Mouse (Mus musculus) MEL (cell line): ENCODE results near the gene Eif1. TPM values are rescaled to one million over a fixed set of nuclear protein-coding genes. Genes with fewer than 3 reads are reported as not detected.
A peak's percentile ranks its signal among the peaks of the same experiment; 100 is the strongest.

Source experiments
- DNase-seq: peaks from one replicate; pipeline ENCODE4 v3.0.0; 2011; ENCODE audit warnings: low read depth, low spot score
- H3K27ac ChIP-seq: 2 replicates; pipeline ENCODE4 v1.5.1; 2012; ENCODE audit warnings: low read depth, mild to moderate bottlenecking, control low read depth, low read length, moderate library complexity; ENCODE audit not compliant: control insufficient read depth
- H3K27me3 ChIP-seq, 2 experiments: fragments of 150-350 bp in 1 of 2; sonication (generic) in 1 of 2; 2 replicates each; pipeline ENCODE4 v1.6.1; 2012; ENCODE audit warnings: low read length in 2 of 2, mild to moderate bottlenecking in 2 of 2, improper control_type of control experiment in 1 of 2, moderate library complexity in 1 of 2; ENCODE audit not compliant: insufficient read depth in 2 of 2, control insufficient read depth in 1 of 2
- H3K36me3 ChIP-seq, 2 experiments: 2 replicates each; pipeline ENCODE4 v1.6.1; 2012 to 2014; ENCODE audit warnings: low read length in 2 of 2, improper control_type of control experiment in 1 of 2, inconsistent platforms in 1 of 2, mild to moderate bottlenecking in 1 of 2; ENCODE audit not compliant: insufficient read depth in 2 of 2, control insufficient read depth in 1 of 2
- H3K4me1 ChIP-seq, 2 experiments: fragments of 150-350 bp in 1 of 2; sonication (generic) in 1 of 2; 2 replicates each; pipeline ENCODE4 v1.6.1; 2012; ENCODE audit warnings: low read length in 2 of 2, improper control_type of control experiment in 1 of 2, mild to moderate bottlenecking in 1 of 2; ENCODE audit not compliant: insufficient read depth in 2 of 2, control insufficient read depth in 1 of 2
- H3K4me3 ChIP-seq, 2 experiments: fragments of 150-350 bp in 1 of 2; sonication (generic) in 1 of 2; 2 replicates each; pipeline ENCODE4 v1.5.1; 2012; ENCODE audit warnings: low read depth in 2 of 2, low read length in 2 of 2, mild to moderate bottlenecking in 2 of 2, moderate library complexity in 2 of 2, control low read depth in 1 of 2, improper control_type of control experiment in 1 of 2; ENCODE audit not compliant: control insufficient read depth in 1 of 2, insufficient read depth in 1 of 2
- H3K79me2 ChIP-seq: 2 replicates; pipeline ENCODE4 v1.6.1; 2012; ENCODE audit warnings: mild to moderate bottlenecking, low read length, moderate library complexity; ENCODE audit not compliant: control insufficient read depth, poor library complexity, insufficient read depth
- H3K9ac ChIP-seq: 2 replicates; pipeline ENCODE4 v1.6.1; 2012; ENCODE audit warnings: low read depth, mild to moderate bottlenecking, control low read depth, low read length, moderate library complexity; ENCODE audit not compliant: control insufficient read depth, poor library complexity, severe bottlenecking
- H3K9me3 ChIP-seq: fragments of 150-350 bp; sonication (generic); replicated peaks from 2 replicates; pipeline ENCODE4 v1.6.1; 2012; ENCODE audit warnings: mild to moderate bottlenecking, low read length, improper control_type of control experiment, moderate library complexity; ENCODE audit not compliant: insufficient read depth
- BHLHE40 ChIP-seq: IDR thresholded peaks from 2 replicates; pipeline ENCODE4 v1.6.1; 2012; ENCODE audit warnings: low read depth, mild to moderate bottlenecking, inconsistent platforms, low read length, improper control_type of control experiment, borderline replicate concordance
- E2F4 ChIP-seq: IDR thresholded peaks from 2 replicates; pipeline ENCODE4 v1.6.1; 2011; ENCODE audit warnings: low read depth, low read length, improper control_type of control experiment, borderline replicate concordance
- ELF1 ChIP-seq: IDR thresholded peaks from 2 replicates; pipeline ENCODE4 v1.6.1; 2014; ENCODE audit warnings: low read depth, mild to moderate bottlenecking, inconsistent platforms, low read length, improper control_type of control experiment, moderate library complexity
- EP300 ChIP-seq, 2 experiments: IDR thresholded peaks; 2 replicates each; pipeline ENCODE4 v1.6.1; 2011; ENCODE audit warnings: improper control_type of control experiment in 2 of 2, low read length in 2 of 2, low read depth in 1 of 2, mild to moderate bottlenecking in 1 of 2
- ETS1 ChIP-seq: IDR thresholded peaks from 2 replicates; pipeline ENCODE4 v1.6.1; 2012; ENCODE audit warnings: low read depth, mild to moderate bottlenecking, inconsistent platforms, low read length, improper control_type of control experiment, moderate library complexity
- GABPA ChIP-seq: IDR thresholded peaks from 2 replicates; pipeline ENCODE4 v1.6.1; 2012; ENCODE audit warnings: low read depth, mild to moderate bottlenecking, inconsistent platforms, low read length, improper control_type of control experiment, moderate library complexity
- GATA1 ChIP-seq: IDR thresholded peaks from 2 replicates; pipeline ENCODE4 v1.6.1; 2011; ENCODE audit warnings: low read depth, low read length, improper control_type of control experiment
- HCFC1 ChIP-seq: IDR thresholded peaks from 2 replicates; pipeline ENCODE4 v1.6.1; 2012; ENCODE audit warnings: low read depth, mild to moderate bottlenecking, inconsistent platforms, low read length, improper control_type of control experiment, moderate library complexity
- JUND ChIP-seq: IDR thresholded peaks from 2 replicates; pipeline ENCODE4 v1.6.1; 2011; ENCODE audit warnings: low read depth, mild to moderate bottlenecking, improper control_type of control experiment, low read length
- KAT2A ChIP-seq: conservative IDR thresholded peaks from 2 replicates; pipeline ENCODE4 v1.6.1; 2012; ENCODE audit warnings: low read depth, low read length, improper control_type of control experiment, inconsistent platforms
- MAFK ChIP-seq: IDR thresholded peaks from 2 replicates; pipeline ENCODE4 v1.6.1; 2011; ENCODE audit warnings: low read depth, mild to moderate bottlenecking, low read length, improper control_type of control experiment, borderline replicate concordance
- MAZ ChIP-seq: IDR thresholded peaks from 2 replicates; pipeline ENCODE4 v1.6.1; 2012; ENCODE audit warnings: low read depth, mild to moderate bottlenecking, inconsistent platforms, low read length, improper control_type of control experiment
- MEF2A ChIP-seq: IDR thresholded peaks from 2 replicates; pipeline ENCODE4 v1.6.1; 2014; ENCODE audit warnings: low read depth, mild to moderate bottlenecking, inconsistent platforms, low read length, improper control_type of control experiment; ENCODE audit not compliant: poor library complexity, insufficient replicate concordance, severe bottlenecking; ENCODE audit errors: extremely low read depth
- MXI1 ChIP-seq: IDR thresholded peaks from 2 replicates; pipeline ENCODE4 v1.6.1; 2011; ENCODE audit warnings: mild to moderate bottlenecking, low read depth, low read length, improper control_type of control experiment
- MYB ChIP-seq: IDR thresholded peaks from 2 replicates; pipeline ENCODE4 v1.6.1; 2011; ENCODE audit warnings: mild to moderate bottlenecking, low read depth, low read length, improper control_type of control experiment
- MYC ChIP-seq: IDR thresholded peaks from 2 replicates; pipeline ENCODE4 v1.6.1; 2011; ENCODE audit warnings: low read depth, mild to moderate bottlenecking, low read length, improper control_type of control experiment, moderate library complexity
- NELFE ChIP-seq: IDR thresholded peaks from 2 replicates; pipeline ENCODE4 v1.6.1; 2011; ENCODE audit warnings: low read depth, low read length, improper control_type of control experiment
- NRF1 ChIP-seq: IDR thresholded peaks from 2 replicates; pipeline ENCODE4 v1.6.1; 2014; ENCODE audit warnings: low read depth, mild to moderate bottlenecking, inconsistent platforms, low read length, improper control_type of control experiment, moderate library complexity; ENCODE audit not compliant: poor library complexity, insufficient read depth, severe bottlenecking
- POLR2A ChIP-seq, 2 experiments: IDR thresholded peaks; 2 replicates each; pipeline ENCODE4 v1.6.1; 2011 to 2012; ENCODE audit warnings: low read length in 2 of 2, mild to moderate bottlenecking in 2 of 2, control low read depth in 1 of 2, improper control_type of control experiment in 1 of 2, low read depth in 1 of 2, moderate library complexity in 1 of 2; ENCODE audit not compliant: control insufficient read depth in 1 of 2, insufficient read depth in 1 of 2, poor library complexity in 1 of 2
- POLR2AphosphoS2 ChIP-seq: IDR thresholded peaks from 2 replicates; pipeline ENCODE4 v1.6.1; 2011; ENCODE audit warnings: low read length, improper control_type of control experiment
- RAD21 ChIP-seq: IDR thresholded peaks from 2 replicates; pipeline ENCODE4 v1.6.1; 2011; ENCODE audit warnings: mild to moderate bottlenecking, low read depth, low read length, improper control_type of control experiment
- RCOR1 ChIP-seq: IDR thresholded peaks from 2 replicates; pipeline ENCODE4 v1.6.1; 2012; ENCODE audit warnings: low read depth, mild to moderate bottlenecking, inconsistent platforms, low read length, improper control_type of control experiment
- SIN3A ChIP-seq: IDR thresholded peaks from 2 replicates; pipeline ENCODE4 v1.6.1; 2012; ENCODE audit warnings: low read length, improper control_type of control experiment, inconsistent platforms
- SMC3 ChIP-seq: IDR thresholded peaks from 2 replicates; pipeline ENCODE4 v1.6.1; 2011; ENCODE audit warnings: low read depth, low read length, improper control_type of control experiment
- TAL1 ChIP-seq: IDR thresholded peaks from 2 replicates; pipeline ENCODE4 v1.6.1; 2012; ENCODE audit warnings: mild to moderate bottlenecking, inconsistent platforms, low read length, moderate library complexity, mixed read lengths
- TCF12 ChIP-seq: IDR thresholded peaks from 2 replicates; pipeline ENCODE4 v1.6.1; 2014; ENCODE audit warnings: low read depth, mild to moderate bottlenecking, inconsistent platforms, low read length, improper control_type of control experiment, moderate library complexity
- UBTF ChIP-seq: IDR thresholded peaks from 2 replicates; pipeline ENCODE4 v1.6.1; 2012; ENCODE audit warnings: low read depth, mild to moderate bottlenecking, inconsistent platforms, low read length, improper control_type of control experiment, moderate library complexity, borderline replicate concordance; ENCODE audit not compliant: insufficient read depth
- USF1 ChIP-seq: IDR thresholded peaks from 2 replicates; pipeline ENCODE4 v1.6.1; 2014; ENCODE audit warnings: low read depth, mild to moderate bottlenecking, inconsistent platforms, low read length, improper control_type of control experiment, moderate library complexity
- USF2 ChIP-seq, 2 experiments: IDR thresholded peaks; 2 replicates each; pipeline ENCODE4 v1.6.1; 2011 to 2012; ENCODE audit warnings: improper control_type of control experiment in 2 of 2, low read length in 2 of 2, borderline replicate concordance in 1 of 2, inconsistent platforms in 1 of 2, low read depth in 1 of 2, mild to moderate bottlenecking in 1 of 2; ENCODE audit not compliant: insufficient read depth in 1 of 2
- ZC3H11A ChIP-seq: IDR thresholded peaks from 2 replicates; pipeline ENCODE4 v1.6.1; 2012; ENCODE audit warnings: low read depth, mild to moderate bottlenecking, inconsistent platforms, low read length, improper control_type of control experiment
- ZKSCAN1 ChIP-seq: IDR thresholded peaks from 2 replicates; pipeline ENCODE4 v1.6.1; 2012; ENCODE audit warnings: low read depth, mild to moderate bottlenecking, inconsistent platforms, low read length, improper control_type of control experiment, moderate library complexity
- ZMIZ1 ChIP-seq: IDR thresholded peaks from 2 replicates; pipeline ENCODE4 v1.6.1; 2012; ENCODE audit warnings: low read depth, mild to moderate bottlenecking, inconsistent platforms, low read length, improper control_type of control experiment, moderate library complexity
- ZNF384 ChIP-seq: IDR thresholded peaks from 2 replicates; pipeline ENCODE4 v1.6.1; 2012; ENCODE audit warnings: low read depth, mild to moderate bottlenecking, inconsistent platforms, low read length, improper control_type of control experiment
- polyA plus RNA-seq, 2 experiments: library from polyadenylated mRNA; stranded (reverse) in 1 of 2; unstranded in 1 of 2; fragments of >175 nt in 1 of 2; fragments of >200 nt in 1 of 2; gene quantifications; 2 replicates each; pipeline versions ENCODE4 v1.2.1 to v1.2.4; 2012; ENCODE audit warnings: low replicate concordance in 2 of 2, low read depth in 1 of 2; ENCODE audit not compliant: insufficient read length in 2 of 2, insufficient read depth in 1 of 2, missing spikeins in 1 of 2
- total RNA-seq: library from RNA; depleted of rRNA; stranded (reverse); fragments of 300-350 nt; gene quantifications from 2 replicates; pipeline ENCODE4 v1.2.3, GENCODE M21; 2012

Eif1 gene
- total and polyA plus RNA-seq, 3 experiments = 289 to 926 (median 320) TPM

DNA sequence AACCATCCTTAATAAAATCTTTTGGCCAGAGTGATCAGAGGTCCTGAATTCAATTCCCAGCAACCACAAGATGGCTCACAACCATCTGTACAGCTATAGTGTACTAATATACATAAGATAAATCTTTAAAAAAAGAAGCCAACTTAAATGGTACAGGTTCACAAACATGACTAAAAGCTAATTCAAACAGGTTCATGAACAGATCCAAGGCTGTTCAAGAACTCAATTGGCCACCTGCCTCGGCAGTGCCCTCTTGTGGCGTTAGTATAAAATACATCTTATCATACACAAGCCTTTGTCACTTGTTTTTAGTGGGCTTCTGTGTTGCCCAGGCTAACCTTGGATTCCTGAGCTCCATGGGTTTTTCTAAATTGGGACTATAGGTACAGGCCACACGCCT lies 3.9 kb downstream of the Eif1 start (continued):
- TF ChIP-seq ZC3H11A (peak; percentile 2; the same call in 1 of the 2 replicates), RAD21 (no peak), MYC (peak; percentile 77; the same call in 1 of the 2 replicates), TAL1 (no peak), ELF1 (no peak)

DNA sequence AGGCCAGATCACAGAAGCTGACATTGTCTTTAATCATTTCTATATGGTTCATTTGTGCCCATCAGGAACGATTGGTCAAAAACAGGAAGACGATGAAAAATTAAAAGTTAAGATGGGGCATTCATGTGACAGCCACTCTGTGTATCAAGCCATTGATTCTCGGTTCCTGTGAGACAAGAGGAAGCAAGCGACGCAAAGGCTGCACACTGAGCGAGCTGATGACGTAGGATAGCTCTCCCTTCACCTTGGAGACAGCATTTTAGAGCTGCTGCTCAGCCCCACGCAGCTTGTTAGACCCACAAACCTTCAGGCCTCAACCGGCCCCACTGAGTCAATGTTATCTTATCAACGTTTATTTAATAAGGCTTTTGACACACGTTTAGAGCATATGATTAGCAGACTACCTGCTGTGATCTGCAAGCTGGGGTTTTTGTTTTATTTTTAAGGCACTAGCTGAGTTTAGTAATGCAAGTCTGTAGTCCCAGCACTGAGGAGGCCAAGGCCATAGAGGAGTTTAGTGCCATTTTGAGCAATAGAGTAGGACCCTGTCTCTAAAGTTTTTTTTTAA lies 5.5 kb downstream of the Eif1 start:
- peak overlapping the region; percentile 17; the same call in 1 of the 2 replicates for H3K27ac ChIP-seq
- peaks cover 13% of the 10 kb centered on the region for H3K79me2 ChIP-seq
- peak; percentile 78 for DNase-seq
- H3K36me3 ChIP-seq = peaks cover 10 to 20% of the 10 kb centered on the region in 2 experiments
- H3K4me3 ChIP-seq = no peak overlapping the region
- H3K27me3 ChIP-seq = no peaks in the 10 kb centered on the region
- H3K4me1 ChIP-seq = peaks cover 6 to 13% of the 10 kb centered on the region in 2 experiments
- H3K9ac ChIP-seq = peak overlapping the region; percentile 10; the same call in 1 of the 2 replicates
- no peaks in the 10 kb centered on the region for H3K9me3 ChIP-seq
- TF ChIP-seq MEF2A (no peak), TCF12 (no peak), NELFE (0 out of 2 replicates have a peak, but pooled peaks have one; percentile 24), MAZ (no peak), NRF1 (no peak), MAFK (no peak), ETS1 (peak; percentile 39), USF2 (IDR thresholded peaks at IDR 0.05; ENCODE audit: borderline replicate concordance in 1 of 2, insufficient read depth in 1 of 2, low read depth in 1 of 2, low read length in 2 of 2) (no peak), SIN3A (peak; percentile 50; the same call in 1 of the 2 replicates), MYC (0 out of 2 replicates have a peak, but pooled peaks have one; percentile 37), E2F4 (no peak), JUND (no peak), USF1 (no peak), BHLHE40 (peak; percentile 64; the same call in 1 of the 2 replicates), GABPA (0 out of 2 replicates have a peak, but pooled peaks have one; percentile 18), SMC3 (no peak), POLR2AphosphoS2 (no peak), ZMIZ1 (no peak), RAD21 (no peak), TAL1 (no peak), POLR2A (IDR thresholded peaks at IDR 0.05; ENCODE audit: control insufficient read depth in 1 of 2, insufficient read depth in 1 of 2, low read depth in 1 of 2, low read length in 2 of 2, poor library complexity in 1 of 2) (no peak), HCFC1 (peak; percentile 48; the same call in 1 of the 2 replicates), MXI1 (peak; percentile 49; the same call in 1 of the 2 replicates), EP300 (IDR thresholded peaks at IDR 0.05; ENCODE audit: low read depth in 1 of 2, low read length in 2 of 2) (no peak; a peak in 1 of 4 replicates), GATA1 (peak; percentile 53), ZKSCAN1 (no peak), RCOR1 (no peak), ZNF384 (no peak), ELF1 (peak; percentile 35; the same call in 1 of the 2 replicates), KAT2A (no peak), UBTF (no peak), MYB (no peak)
